Mouse (Mus musculus) embryonic facial prominence, embryonic 14.5 days (tissue): ENCODE results near the gene Ascc1. TPM values are rescaled to one million over a fixed set of nuclear protein-coding genes. Genes with fewer than 3 reads are reported as not detected.
"Not testable (repeated sequence)": the region's sequence is repeated elsewhere in the genome, so short reads cannot be mapped to it uniquely, and the experiment has no call there.

ENCODE experiments used
- ATAC-seq: fragments of 200-750 bp; cut with Nextera tagmentation; 2 replicates; pipeline ENCODE4 v1.8.0; 2017; ENCODE audit warnings: low read depth, moderate number of reproducible peaks, moderate TSS enrichment
- DNase-seq: peaks from one replicate; pipeline ENCODE4 v3.0.0-alpha.2; 2015; ENCODE audit warnings: low spot score
- H3K27ac ChIP-seq: fragments of 300-500 bp; sonication (generic); replicated peaks from 2 replicates; pipeline ENCODE4 v1.5.1; 2014; ENCODE audit warnings: low read depth, mild to moderate bottlenecking, low read length, moderate library complexity
- H3K27me3 ChIP-seq: fragments of 300-500 bp; sonication (generic); replicated peaks from 2 replicates; pipeline ENCODE4 v1.6.1; 2014; ENCODE audit warnings: low read length; ENCODE audit not compliant: control insufficient read depth, insufficient read depth
- H3K36me3 ChIP-seq: fragments of 300-500 bp; sonication (generic); 2 replicates; pipeline ENCODE4 v1.6.1; 2014; ENCODE audit warnings: low read length, mixed read lengths; ENCODE audit not compliant: control insufficient read depth, insufficient read depth
- H3K4me1 ChIP-seq: fragments of 300-500 bp; sonication (generic); 2 replicates; pipeline ENCODE4 v1.6.1; 2014; ENCODE audit warnings: antibody characterized with exemption, low read length; ENCODE audit not compliant: control insufficient read depth, insufficient read depth
- H3K4me2 ChIP-seq: fragments of 300-500 bp; sonication (generic); 2 replicates; pipeline ENCODE4 v1.6.1; 2014; ENCODE audit warnings: low read depth, mild to moderate bottlenecking, low read length, moderate library complexity, mixed read lengths
- H3K4me3 ChIP-seq: fragments of 300-500 bp; sonication (generic); 2 replicates; pipeline ENCODE4 v1.5.1; 2014; ENCODE audit warnings: low read depth, mild to moderate bottlenecking, low read length
- H3K9ac ChIP-seq: fragments of 300-500 bp; sonication (generic); 2 replicates; pipeline ENCODE4 v1.6.1; 2014; ENCODE audit warnings: low read depth, mild to moderate bottlenecking, low read length, moderate library complexity, mixed read lengths
- H3K9me3 ChIP-seq: fragments of 300-500 bp; sonication (generic); 2 replicates; pipeline ENCODE4 v1.6.1; 2016; ENCODE audit warnings: low read length; ENCODE audit not compliant: control insufficient read depth
- WGBS: fragments of 180-500 bp; shearing (Covaris S2); extraction: QIAGEN DNeasy Blood & Tissue Kit; methylation state at CpG from one replicate; pipeline ENCODE4 v1.1.7; 2014; 5-methylcytosine and 5-hydroxymethylcytosine counted together
- polyA plus RNA-seq: library from polyadenylated mRNA; unstranded; fragments of >200 nt; fragmentation: Nextera tagmentation; extraction: Ambion mirVana; gene quantifications from 2 replicates; pipeline ENCODE4 v1.2.1, GENCODE M21; 2014

Ascc1 gene
- polyA plus RNA-seq, 1 experiment from 2014 or later = 36.5 TPM

GRCm38 (mm10) chr10:59980815-59981244 lies 21.8 kb upstream of the Ascc1 start:
- H3K36me3 ChIP-seq = peaks cover 17% of the 10 kb centered on the region; the same call in 1 of the 2 replicates
- no peak overlapping the region for H3K4me2 ChIP-seq
- DNase-seq (no peak), ATAC-seq (no peak)
- H3K4me1 ChIP-seq = peaks cover 23% of the 10 kb centered on the region
- 0 out of 2 replicates have a peak overlapping the region, but pooled peaks have one; percentile 15 for H3K27ac ChIP-seq
- no peaks in the 10 kb centered on the region for H3K27me3 ChIP-seq
- no peak overlapping the region for H3K9ac ChIP-seq
- no peaks in the 10 kb centered on the region for H3K9me3 ChIP-seq
- H3K4me3 ChIP-seq = no peak overlapping the region
- 84% methylated on average over 6 of the region's 6 CpGs for WGBS

DNA sequence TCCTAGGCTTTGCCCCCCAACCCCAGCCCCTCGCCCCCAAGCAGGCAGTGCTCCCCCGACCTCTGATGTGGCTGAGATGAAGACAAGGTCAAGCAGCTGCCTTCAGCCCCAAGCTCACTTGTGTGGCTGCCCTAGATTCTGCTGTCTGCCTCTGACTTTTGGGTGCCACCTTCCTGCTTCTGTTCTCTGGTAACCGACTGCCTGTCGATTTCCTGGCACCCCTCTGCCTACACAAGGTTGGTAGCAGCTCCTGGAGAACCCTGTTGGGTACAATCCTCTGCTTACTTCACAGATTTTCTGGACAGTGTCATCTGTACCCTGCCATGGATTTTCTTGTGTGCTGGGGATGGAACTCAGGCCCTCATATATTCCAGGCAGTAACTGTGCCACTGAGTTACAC lies 21.3 kb upstream of the Ascc1 start:
- no peak for DNase-seq
- 68% methylated on average over 4 of the region's 4 CpGs for WGBS

DNA sequence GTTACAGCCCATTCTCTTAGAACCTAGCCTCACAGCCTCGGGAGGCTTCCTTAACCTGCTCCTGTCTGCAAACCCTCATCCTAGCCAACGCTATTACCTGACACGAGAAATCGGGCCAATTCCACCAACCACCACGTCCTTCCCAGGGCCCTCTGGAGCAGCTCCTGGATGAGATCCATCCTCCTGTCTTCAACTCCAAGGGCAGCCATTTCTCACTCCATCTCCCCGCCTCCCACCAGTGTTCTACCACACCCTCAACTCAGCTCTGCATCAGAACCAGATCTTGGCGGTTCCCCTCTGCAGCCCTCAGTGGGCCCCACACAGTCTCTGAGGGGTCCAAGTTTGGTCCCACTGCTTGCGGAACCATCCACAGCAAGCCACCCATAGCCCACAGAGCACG lies 20.8 kb upstream of the Ascc1 start:
- WGBS = 73% methylated on average over 9 of the region's 9 CpGs
- peaks cover 25% of the 10 kb centered on the region; the same call in 1 of the 2 replicates for H3K36me3 ChIP-seq
- peaks cover 23% of the 10 kb centered on the region for H3K4me1 ChIP-seq
- no peaks in the 10 kb centered on the region for H3K9me3 ChIP-seq
- no peak overlapping the region for H3K27ac ChIP-seq
- H3K9ac ChIP-seq = no peak overlapping the region
- no peak overlapping the region for H3K4me3 ChIP-seq
- no peak overlapping the region for H3K4me2 ChIP-seq
- no peak for DNase-seq
- H3K27me3 ChIP-seq = no peaks in the 10 kb centered on the region
- ATAC-seq = no peak

More for the DNA sequence above, 21.3 kb upstream of the Ascc1 start:
- Histone ChIP-seq H3K27ac (0 out of 2 replicates have a peak overlapping the region, but pooled peaks have one; percentile 15), H3K36me3 (peaks cover 22% of the 10 kb centered on the region; the same call in 1 of the 2 replicates), H3K9ac (no peak overlapping the region), H3K4me2 (no peak overlapping the region), H3K4me3 (no peak overlapping the region), H3K27me3 (no peaks in the 10 kb centered on the region), H3K4me1 (peaks cover 23% of the 10 kb centered on the region), H3K9me3 (no peaks in the 10 kb centered on the region)
- no peak for ATAC-seq

- H3K9ac ChIP-seq = no peak overlapping the region
- H3K27me3 ChIP-seq = no peaks in the 10 kb centered on the region
- H3K4me1 ChIP-seq = peaks cover 23% of the 10 kb centered on the region
- no peaks in the 10 kb centered on the region for H3K9me3 ChIP-seq
- DNase-seq (no peak), ATAC-seq (no peak)
- no peak overlapping the region for H3K4me3 ChIP-seq
- H3K36me3 ChIP-seq = peaks cover 32% of the 10 kb centered on the region
- H3K4me2 ChIP-seq = no peak overlapping the region
- no peak overlapping the region for H3K27ac ChIP-seq
- 89% methylated on average over 12 of the region's 12 CpGs for WGBS
Measured at GRCm38 (mm10) chr10:59982379-59982873, 20.2 kb upstream of the Ascc1 start.

DNA sequence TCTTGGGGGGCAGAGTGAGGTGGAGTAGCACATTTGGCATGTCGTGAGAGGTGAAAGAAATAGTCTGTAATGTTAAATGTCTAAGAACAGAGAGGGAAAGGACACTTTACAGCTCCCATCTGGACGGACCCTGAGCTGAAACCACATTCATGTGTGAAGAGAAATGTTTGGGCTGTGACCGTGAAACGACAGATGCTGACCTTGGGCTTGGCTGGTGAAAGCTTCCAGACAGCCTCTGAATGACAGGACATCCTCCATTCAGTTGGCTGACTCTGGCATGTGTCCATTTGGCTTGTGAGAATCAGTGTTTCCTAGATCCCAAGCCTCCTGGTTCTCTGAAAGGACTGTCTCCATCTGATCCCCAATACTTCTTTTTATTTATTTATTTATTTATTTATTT lies 14.6 kb upstream of the Ascc1 start:
- WGBS = 91% methylated on average over 4 of the region's 4 CpGs
- H3K27ac ChIP-seq = no peak overlapping the region
- DNase-seq (no peak), ATAC-seq (no peak)
- no peaks in the 10 kb centered on the region for H3K27me3 ChIP-seq
- H3K4me2 ChIP-seq = no peak overlapping the region
- no peaks in the 10 kb centered on the region for H3K4me1 ChIP-seq
- no peak overlapping the region for H3K9ac ChIP-seq
- H3K9me3 ChIP-seq = no peaks in the 10 kb centered on the region
- H3K4me3 ChIP-seq = no peak overlapping the region
- H3K36me3 ChIP-seq = peaks cover 73% of the 10 kb centered on the region

DNA sequence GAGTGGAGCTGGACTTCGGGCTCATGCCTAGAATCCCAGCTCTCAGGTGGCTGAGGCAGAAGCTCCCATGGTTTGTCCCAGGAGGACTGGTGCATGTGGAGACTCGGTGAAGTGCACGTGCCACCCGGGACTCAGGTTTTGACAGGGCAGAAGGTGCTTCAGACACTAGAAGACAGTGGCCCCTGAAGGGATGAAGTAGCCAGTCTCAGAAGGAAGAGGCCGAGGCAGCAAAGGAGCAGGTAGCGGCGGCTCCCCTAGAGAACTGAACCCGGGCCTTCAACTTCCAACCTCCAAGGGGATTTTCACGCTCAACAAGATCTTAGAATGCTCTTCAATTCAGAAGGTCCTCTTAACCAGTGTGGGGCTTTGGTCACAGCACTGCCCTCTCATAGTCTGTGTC lies 12.2 kb upstream of the Ascc1 start:
- no peak overlapping the region for H3K4me3 ChIP-seq
- H3K27me3 ChIP-seq = no peaks in the 10 kb centered on the region
- no peak for ATAC-seq
- H3K4me1 ChIP-seq = no peaks in the 10 kb centered on the region
- DNase-seq = no peak
- WGBS = 95% methylated on average over 9 of the region's 9 CpGs
- H3K4me2 ChIP-seq = no peak overlapping the region
- H3K9ac ChIP-seq = no peak overlapping the region
- H3K9me3 ChIP-seq = peaks cover 3% of the 10 kb centered on the region; the same call in 1 of the 2 replicates
- H3K27ac ChIP-seq = no peak overlapping the region
- H3K36me3 ChIP-seq = peaks cover 82% of the 10 kb centered on the region

DNA sequence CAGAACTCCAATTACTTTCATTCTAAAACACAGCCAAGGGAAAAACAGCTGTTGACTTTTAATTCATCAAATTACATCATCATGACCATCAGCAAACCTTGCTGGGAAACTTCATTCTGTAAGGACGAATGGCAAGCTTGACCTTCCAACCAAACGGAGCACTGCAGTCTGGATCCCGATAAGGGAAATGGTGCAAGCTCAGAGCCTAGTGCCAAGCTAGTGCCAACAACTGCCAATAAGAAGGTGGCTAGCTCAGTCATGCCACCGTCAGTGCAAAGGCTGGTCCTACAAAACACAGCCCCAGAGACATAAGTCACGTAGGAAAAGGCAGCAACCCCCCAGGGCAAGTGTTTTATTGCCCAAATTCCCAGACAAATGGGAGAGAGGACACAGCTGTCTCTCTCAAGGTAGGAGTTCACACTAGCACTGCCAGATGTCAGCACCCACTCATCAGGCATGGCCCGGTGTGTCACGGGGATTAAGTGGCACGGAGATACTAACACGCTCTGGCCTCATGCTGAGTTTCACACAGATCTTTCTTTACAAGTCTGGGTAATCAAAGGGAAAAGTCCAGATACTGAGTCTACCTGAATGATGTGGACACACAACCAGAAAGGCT lies 11.2 kb upstream of the Ascc1 start:
- Histone ChIP-seq H3K36me3 (peaks cover 82% of the 10 kb centered on the region), H3K9ac (no peak overlapping the region)
- 83% methylated on average over 9 of the region's 9 CpGs for WGBS

DNA sequence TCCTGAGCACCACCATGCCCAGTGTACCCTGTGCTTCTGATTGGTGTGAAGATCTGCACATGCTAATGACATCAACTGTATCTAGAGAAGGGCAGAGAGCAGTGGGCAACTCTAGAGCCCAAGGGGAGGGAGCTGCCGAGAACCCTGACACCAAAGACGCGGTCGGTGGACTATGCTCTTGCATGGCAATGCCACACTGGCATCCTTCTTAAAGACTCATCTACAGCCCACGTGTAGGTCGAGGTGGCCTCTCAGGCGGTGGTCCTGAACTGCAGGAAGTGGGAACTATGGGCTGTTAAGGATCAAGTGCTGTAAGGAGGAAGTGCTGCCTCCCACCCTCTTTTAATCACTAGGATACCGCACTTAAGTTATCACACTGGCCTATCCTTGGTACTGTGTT lies 10.6 kb upstream of the Ascc1 start:
- Histone ChIP-seq H3K4me2 (no peak overlapping the region), H3K9ac (no peak overlapping the region), H3K4me1 (no peaks in the 10 kb centered on the region), H3K27ac (no peak overlapping the region), H3K27me3 (no peaks in the 10 kb centered on the region), H3K9me3 (peaks cover 3% of the 10 kb centered on the region; the same call in 1 of the 2 replicates), H3K36me3 (peaks cover 80% of the 10 kb centered on the region), H3K4me3 (no peak overlapping the region)
- no peak for ATAC-seq
- WGBS = 93% methylated on average over 8 of the region's 8 CpGs
- no peak for DNase-seq

More for the DNA sequence above, 11.2 kb upstream of the Ascc1 start:
- Histone ChIP-seq H3K4me2 (no peak overlapping the region), H3K27me3 (no peaks in the 10 kb centered on the region), H3K27ac (no peak overlapping the region), H3K9me3 (peaks cover 3% of the 10 kb centered on the region; the same call in 1 of the 2 replicates), H3K4me1 (no peaks in the 10 kb centered on the region), H3K4me3 (no peak overlapping the region)
- no peak for DNase-seq
- ATAC-seq = no peak

GRCm38 (mm10) chr10:59993813-59994212 lies 8.8 kb upstream of the Ascc1 start:
- not testable (repeated sequence) for H3K27ac ChIP-seq, ATAC-seq, H3K9ac ChIP-seq, H3K9me3 ChIP-seq, DNase-seq, H3K4me2 ChIP-seq, H3K27me3 ChIP-seq, H3K4me1 ChIP-seq, H3K4me3 ChIP-seq
- peaks cover 62% of the 10 kb centered on the region for H3K36me3 ChIP-seq
- WGBS = 91% methylated on average over 2 of the region's 3 CpGs
